Mouse (Mus musculus) right cerebral cortex, adult 2 months (tissue): ENCODE data around the gene Myt1l.
A peak's percentile ranks its signal among the peaks of the same experiment; 100 is the strongest.

Experiments used
- DNase-seq, 2 experiments: peaks; one replicate each; pipeline ENCODE4 v3.0.0; 2021 to 2022; ENCODE audit warnings: low spot score in 2 of 2

Myt1l gene

GRCm38 (mm10) chr12:29528031-29528771 lies at the start of gene Myt1l:
Gene Myt1l, plus strand, starts transcription at chr12:29528384.
- DNase-seq = peak; percentile 62 to 65

GRCm38 (mm10) chr12:29486424-29487035 lies 41.7 kb upstream of the Myt1l start:
- peak; percentile 21 to 33 for DNase-seq

GRCm38 (mm10) chr12:29526236-29526644 lies 1.9 kb upstream of the Myt1l start:
- peak in 1 of 2 experiments; percentile 56 for DNase-seq

GRCm38 (mm10) chr12:29527048-29527761 lies 979 bp upstream of the Myt1l start:
- peak; percentile 76 to 78 for DNase-seq

GRCm38 (mm10) chr12:29530241-29530725 lies 2.1 kb downstream of the Myt1l start:
- peak; percentile 52 to 62 for DNase-seq

GRCm38 (mm10) chr12:29530823-29531222 lies 2.6 kb downstream of the Myt1l start:
- DNase-seq = no peak

- peak; percentile 62 to 64 for DNase-seq
These were observed 5.1 kb downstream of the Myt1l start for GRCm38 (mm10) chr12:29533071-29533876.

- DNase-seq = peak in 1 of 2 experiments; percentile 63
These were observed 6.1 kb downstream of the Myt1l start for GRCm38 (mm10) chr12:29534326-29534725.

- DNase-seq = peak; percentile 61 to 71
These were observed 6.6 kb downstream of the Myt1l start for GRCm38 (mm10) chr12:29534761-29535300.

GRCm38 (mm10) chr12:29537916-29538315 lies 9.7 kb downstream of the Myt1l start:
- peak in 1 of 2 experiments; percentile 54 for DNase-seq

GRCm38 (mm10) chr12:29538456-29538855 lies 10.3 kb downstream of the Myt1l start:
- DNase-seq = peak in 1 of 2 experiments; percentile 57

GRCm38 (mm10) chr12:29539106-29539505 lies 10.9 kb downstream of the Myt1l start:
- DNase-seq = peak in 1 of 2 experiments; percentile 1

GRCm38 (mm10) chr12:29540741-29541140 lies 12.6 kb downstream of the Myt1l start:
- DNase-seq = peak in 1 of 2 experiments; percentile 1

- no peak for DNase-seq
These were observed 17.9 kb downstream of the Myt1l start for GRCm38 (mm10) chr12:29546073-29546472.

GRCm38 (mm10) chr12:29547112-29547511 lies 18.9 kb downstream of the Myt1l start:
- DNase-seq = no peak

- DNase-seq = peak in 1 of 2 experiments; percentile 52
These were observed 19.6 kb downstream of the Myt1l start for GRCm38 (mm10) chr12:29547755-29548154.

- no peak for DNase-seq
These were observed 25.0 kb downstream of the Myt1l start for GRCm38 (mm10) chr12:29553138-29553537.

- peak; percentile 74 to 75 for DNase-seq
These were observed 27.5 kb downstream of the Myt1l start for GRCm38 (mm10) chr12:29555718-29556117.

- no peak for DNase-seq
These were observed 28.2 kb downstream of the Myt1l start for GRCm38 (mm10) chr12:29556408-29556807.

GRCm38 (mm10) chr12:29556901-29557300 lies 28.7 kb downstream of the Myt1l start:
- peak; percentile 45 to 49 for DNase-seq

GRCm38 (mm10) chr12:29559769-29560168 lies 31.6 kb downstream of the Myt1l start:
- DNase-seq = no peak
